Mouse (Mus musculus) frontal cortex, postnatal 14 days (tissue): ENCODE results near the gene Zfp341.
A peak's percentile ranks its signal among the peaks of the same experiment; 100 is the strongest.

ENCODE experiments used
- DNase-seq, 2 experiments: peaks; one replicate each; pipeline ENCODE4 v3.0.0; 2022; ENCODE audit warnings: low spot score in 2 of 2

The Zfp341 gene

DNA sequence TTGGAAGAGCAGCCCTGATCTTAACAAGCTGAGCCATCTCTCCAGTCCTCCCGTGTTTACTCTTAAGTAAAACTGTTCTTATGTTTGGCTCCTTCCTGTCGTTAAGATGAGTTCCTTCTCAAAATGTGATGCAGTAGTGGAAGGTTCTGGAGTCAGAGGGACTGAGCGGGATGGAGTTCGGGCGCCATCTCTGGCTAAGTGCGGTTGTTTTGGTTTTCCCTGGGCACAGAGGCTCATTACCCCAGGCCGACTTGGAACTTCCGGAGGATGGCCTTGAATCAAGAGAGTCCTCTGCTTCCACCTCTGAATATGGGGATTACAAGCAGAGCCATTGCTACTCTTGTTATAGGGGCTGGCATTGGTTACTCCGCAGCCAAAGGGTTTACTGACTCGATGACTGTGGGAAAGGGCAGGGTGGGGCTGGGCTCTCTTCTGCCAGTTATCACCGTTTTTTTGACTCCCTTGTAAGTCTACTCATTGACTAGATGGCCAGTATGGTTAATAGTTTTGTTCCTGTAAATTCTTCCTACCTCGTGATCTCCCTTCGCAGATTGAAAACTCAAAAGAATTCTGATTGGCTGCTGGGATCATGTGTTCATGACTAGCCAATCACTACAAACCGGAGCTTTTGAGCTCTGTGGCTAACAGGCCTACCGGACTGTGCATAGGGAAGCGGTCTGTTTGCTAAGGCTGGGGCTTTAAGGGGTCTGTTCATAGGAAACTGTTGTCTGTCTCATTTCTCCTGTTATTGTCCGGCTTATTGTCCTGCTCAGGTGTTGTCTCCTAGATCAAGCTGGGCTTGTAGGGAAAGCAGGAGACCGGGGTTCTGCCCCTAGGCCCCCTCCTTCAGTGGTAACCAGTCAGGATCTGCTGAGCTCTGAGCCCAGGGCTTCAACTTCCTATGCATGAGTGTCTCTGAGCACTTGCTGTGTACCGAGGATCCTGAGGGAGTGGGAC is 63.8 kb downstream of the Zfp341 start:
- DNase-seq = no peak

DNA sequence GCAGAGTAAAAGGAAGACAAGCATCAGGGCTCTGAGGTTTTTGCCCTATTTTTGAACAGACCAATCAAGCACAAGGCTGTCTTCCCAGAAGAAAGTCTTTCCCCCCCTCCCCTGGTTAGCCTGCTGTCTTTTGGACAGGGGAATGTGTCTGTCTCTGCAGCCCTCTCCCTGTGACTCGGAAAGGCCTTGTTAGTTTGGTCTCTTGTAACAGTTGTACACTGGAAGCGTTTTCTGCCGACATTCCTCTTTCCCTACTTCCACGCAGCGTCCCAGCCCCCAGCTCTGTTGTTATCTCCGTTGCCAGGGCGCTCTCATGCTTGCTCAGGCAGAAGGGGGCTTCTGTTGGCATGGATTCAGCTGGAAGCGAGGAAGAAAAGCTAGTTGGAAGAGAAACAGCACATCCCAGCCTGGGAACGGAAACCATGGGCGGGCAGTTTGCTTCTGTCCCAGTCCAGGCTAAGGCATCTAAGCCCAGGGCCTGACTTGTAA is 64.6 kb downstream of the Zfp341 start:
- DNase-seq = peak; percentile 64 to 69

DNA sequence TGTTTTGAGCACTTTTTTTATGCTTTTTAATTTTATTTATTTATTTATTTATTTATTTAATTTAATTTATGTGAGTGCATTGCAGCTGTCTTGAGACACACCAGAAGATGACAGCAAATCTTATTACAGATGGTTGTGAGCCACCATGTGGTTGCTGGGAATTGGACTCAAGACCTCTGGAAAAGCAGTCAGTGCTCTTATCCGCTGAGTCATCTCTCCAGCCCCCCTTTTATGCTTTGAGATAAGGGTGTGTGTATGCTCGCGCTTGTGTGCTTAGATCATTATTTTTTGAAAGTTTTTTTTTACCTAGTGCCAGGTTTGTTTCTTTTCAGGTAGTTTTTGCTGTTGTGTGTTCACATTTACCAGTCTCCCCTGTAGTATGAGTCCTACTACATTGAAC is 65.9 kb downstream of the Zfp341 start:
- DNase-seq = no peak

DNA sequence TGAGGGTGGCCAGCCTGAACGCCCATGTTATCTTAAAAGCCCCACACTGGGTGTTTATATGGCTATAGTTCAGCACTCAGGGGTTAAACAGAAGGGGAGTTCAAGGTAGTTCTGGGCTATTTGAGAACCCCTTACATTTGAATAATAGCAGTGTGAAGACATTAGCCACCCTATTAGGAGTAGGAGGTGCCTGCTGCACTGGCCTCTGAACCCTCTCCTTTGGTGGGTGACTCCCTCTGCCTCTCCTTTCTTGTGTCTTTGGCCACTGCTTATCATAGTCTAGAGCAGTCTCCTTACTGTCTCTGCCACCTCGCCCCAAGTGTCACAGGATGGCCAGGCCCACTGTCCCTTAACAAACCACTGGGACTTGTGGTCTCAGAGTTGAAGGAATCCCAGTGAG is 67.2 kb downstream of the Zfp341 start:
- no peak for DNase-seq

DNA sequence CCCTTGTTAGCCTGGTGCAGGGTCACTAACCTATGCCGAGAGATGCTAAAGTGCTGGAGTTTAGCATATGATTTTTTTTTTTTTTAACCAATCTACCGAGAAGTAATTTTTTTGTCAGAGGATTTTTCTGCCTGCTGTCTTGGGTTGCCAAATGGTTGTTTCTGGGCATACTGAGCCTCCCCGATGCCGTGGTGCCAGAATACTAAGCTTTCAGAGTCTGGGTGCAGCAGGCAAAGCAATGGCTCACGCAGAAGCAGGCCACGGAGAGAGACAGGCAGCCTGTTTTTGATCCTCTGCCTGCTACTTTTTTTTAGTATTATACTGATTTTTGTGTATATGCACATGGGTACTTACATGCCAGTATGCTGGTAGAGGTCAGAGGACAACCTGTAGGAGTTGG is 67.8 kb downstream of the Zfp341 start:
- no peak for DNase-seq

DNA sequence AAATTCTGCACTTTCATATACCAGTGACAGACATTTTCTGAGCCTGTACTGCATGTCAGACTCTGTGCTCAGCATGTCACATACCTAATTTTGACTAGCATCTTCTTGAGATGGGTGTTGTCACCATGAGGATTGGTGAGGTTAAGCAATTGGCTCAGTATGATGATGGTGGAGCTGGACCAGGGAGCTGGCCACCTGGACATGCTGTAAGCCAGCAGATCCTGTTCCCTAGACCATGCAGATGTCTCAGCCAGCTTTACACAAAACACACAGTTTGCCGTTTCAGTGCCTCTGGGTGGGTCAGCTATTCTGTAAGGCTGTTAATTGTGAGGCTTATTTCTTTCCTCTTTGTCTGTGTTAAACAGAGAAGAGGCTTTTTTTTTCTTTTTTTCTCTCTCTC is 69.6 kb downstream of the Zfp341 start:
- DNase-seq = no peak

DNA sequence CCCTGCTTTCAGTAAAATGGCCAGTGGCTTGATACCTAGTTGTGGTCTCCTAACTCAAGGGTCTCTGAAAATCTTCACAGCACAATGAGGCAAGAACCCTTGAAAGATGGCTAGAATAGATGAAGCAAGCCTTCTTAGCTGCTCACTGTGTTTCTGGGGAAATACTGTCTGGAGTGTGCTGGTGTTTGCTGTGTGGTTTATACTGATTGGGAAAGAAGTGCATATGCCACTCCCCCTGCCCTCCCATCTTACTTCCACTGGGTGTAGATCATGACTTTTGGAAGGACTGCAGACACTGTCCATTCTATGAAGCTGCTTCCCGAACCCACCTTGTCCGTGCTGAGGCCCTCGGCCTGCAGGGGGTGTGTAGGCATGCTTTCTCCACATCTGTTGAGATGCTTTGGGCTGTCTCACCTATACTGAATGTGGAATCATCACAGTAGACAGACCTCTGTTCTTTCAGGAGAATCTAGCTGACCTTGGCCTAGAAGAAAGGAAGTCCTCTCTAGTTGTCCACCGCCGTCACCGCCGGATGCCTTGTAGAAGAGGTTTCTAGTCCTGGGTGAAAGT is 71.9 kb downstream of the Zfp341 start:
- no peak for DNase-seq

DNA sequence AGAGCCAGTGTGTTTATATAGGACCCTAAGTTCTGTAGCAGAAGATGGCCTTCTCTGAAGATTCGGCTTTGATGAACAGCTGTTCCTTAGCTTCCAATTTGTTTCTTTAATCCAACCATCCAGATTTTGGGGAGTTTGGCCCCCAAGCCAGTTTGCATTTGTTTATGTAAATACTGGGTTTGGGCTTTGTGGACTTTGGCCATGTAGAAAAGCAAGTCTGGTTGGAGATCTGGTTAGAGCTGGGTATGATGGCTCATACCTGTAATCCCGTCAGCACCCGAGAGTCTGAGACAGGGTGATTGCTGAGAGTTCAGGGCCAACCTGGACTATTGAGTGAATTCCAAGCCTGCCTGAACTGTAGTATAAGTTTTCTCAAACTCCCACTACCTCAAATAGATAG is 72.7 kb downstream of the Zfp341 start:
- no peak for DNase-seq

DNA sequence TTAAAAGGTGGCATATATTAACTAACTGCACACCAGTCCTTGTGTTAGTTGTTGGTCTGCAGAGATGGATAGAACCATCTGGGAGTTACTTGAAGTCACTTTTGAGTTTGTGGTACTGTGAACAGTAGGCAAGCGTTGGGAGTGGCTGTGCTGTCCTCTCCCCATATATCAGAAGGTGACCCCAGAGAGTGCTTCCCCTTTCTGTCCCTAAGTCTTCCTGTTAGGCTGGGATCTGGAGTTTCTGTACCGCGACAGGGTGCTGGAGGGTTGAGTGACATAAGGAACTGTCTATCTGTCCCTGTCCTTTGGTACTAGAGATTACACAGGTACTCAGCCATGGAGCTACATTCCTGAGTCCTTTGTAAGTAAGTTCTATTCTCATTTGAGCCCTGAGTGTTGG is 73.7 kb downstream of the Zfp341 start:
- no peak for DNase-seq

DNA sequence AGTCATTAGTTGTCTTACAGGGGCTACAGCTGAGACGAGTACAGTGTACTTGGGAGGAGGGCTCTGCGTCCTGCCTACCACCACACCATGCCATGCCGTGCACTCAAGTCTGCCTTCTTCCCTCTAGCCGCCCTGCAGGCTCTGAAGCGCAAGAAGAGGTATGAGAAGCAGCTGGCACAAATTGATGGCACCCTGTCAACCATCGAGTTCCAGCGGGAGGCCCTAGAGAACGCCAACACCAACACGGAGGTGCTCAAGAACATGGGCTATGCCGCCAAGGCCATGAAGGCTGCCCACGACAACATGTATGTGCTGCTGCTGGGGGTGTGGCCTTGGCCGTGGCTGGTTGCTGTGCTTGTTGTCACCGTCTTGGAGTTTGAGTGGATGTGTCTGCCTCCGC is 76.3 kb downstream of the Zfp341 start:
- no peak for DNase-seq

DNA sequence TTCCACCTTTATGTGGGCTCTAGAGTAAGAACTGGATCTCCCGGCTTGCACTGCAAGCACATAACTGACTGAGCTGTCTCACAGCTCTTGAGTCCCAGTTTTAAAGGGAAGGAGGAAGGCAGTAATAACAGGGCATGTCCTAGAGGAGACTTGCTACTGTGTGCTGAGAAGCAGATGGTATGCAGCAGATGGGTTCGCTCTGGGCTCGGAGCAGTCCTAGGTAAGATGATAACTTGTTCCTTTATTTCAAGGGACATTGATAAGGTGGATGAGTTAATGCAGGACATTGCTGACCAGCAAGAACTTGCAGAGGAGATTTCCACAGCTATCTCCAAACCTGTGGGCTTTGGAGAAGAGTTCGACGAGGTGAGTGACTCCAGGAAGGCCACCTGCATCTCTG is 77.9 kb downstream of the Zfp341 start:
- no peak for DNase-seq

DNA sequence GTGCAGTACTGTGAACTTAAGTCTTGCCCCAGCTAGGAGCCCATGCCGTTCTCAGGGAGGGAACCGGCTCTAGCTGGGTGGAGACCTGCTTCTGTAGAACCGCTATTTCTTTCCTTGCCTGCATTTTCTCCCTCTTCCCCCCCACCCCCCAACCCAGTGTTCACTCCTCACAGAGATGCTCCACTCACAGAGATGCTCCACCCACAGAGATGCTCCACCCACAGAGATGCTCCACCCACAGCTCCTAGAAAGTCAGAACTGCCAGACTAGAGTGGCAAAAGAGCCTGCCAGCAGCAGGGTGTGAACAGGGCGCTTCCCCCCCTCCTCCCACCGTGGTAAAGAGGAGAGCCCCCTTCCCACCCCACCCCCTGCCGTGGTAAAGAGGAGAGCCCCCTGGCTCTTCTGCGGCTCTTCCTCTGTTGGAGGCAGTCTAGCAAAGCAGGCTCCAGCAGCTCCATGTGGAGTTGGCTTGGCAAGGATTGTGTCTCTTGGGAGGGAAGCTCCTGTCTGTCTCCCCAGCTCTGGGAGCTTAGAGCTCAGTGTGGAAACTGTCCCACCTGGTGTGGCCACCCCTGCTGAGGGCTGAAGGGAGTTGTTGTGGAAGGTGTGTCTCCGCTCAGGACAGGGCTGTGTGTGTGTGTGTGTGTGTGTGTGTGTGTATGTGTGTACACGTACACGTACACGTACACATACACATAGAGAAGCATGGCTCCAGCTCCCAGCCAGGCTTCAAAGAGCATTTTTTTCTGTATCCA is 80.3 kb downstream of the Zfp341 start:
- DNase-seq = no peak

DNA sequence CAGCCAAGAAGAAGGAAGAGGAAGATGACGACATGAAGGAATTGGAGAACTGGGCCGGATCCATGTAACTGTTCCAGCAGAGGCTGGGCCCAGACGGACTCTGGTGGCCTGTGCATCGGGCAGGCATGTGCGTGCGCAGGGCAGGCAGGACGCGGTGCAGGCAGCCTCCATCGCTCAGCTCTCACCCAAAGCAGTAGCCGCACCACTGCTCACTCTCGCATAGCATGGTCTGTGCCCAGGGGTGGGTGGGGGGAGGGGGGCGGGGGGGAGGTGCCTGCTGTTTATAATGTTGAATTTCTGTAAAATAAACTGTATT is 80.8 kb downstream of the Zfp341 start:
- DNase-seq = no peak

DNA sequence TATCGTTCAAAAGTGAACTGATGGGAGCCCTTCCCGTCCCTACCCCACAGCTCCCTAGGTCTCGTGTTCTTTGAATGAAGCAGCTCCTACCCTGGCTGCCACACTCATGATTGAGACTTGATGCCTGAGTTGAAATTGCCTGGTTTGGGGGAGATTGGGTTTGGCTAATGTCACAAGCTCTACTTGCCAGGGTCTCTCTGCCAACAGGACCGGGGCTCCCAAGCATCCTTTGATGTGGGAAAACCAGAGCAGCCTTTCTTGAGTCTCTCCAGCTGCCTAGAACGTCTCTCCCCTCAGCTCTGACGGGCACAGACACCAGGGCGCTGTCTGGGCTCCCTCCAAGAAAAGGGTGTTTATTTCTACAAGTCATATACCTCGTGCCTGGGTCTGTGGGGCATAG is 82.6 kb downstream of the Zfp341 start:
- no peak for DNase-seq
